Mouse (Mus musculus): ENCODE measurements around the gene Ctnnbip1.

The Ctnnbip1 gene

GRCm38 (mm10) chr4:149517868-149518340, at the start of gene Ctnnbip1:
TSS of gene Ctnnbip1 (plus strand) at chr4:149518236.
- in situ Hi-C loops (cut with MboI, MseI), result no loop called here

GRCm38 (mm10) chr4:149469557-149469956, 48.5 kb upstream of the Ctnnbip1 start:
- in situ Hi-C loops (cut with MboI, MseI), result no loop called here

GRCm38 (mm10) chr4:149475096-149475495, 42.9 kb upstream of the Ctnnbip1 start:
- in situ Hi-C loops (cut with MboI, MseI), result no loop called here

- in situ Hi-C loops (cut with MboI, MseI), result no loop called here
Observed at GRCm38 (mm10) chr4:149477078-149477477, 41.0 kb upstream of the Ctnnbip1 start, which contains the start of gene Tmem274. TSS of gene Tmem274 (plus strand) at chr4:149477378.

GRCm38 (mm10) chr4:149484566-149484965, 33.5 kb upstream of the Ctnnbip1 start:
- in situ Hi-C loops (cut with MboI, MseI), result no loop called here

- in situ Hi-C loops (cut with MboI, MseI), result no loop called here
Observed at GRCm38 (mm10) chr4:149485053-149485824, 32.8 kb upstream of the Ctnnbip1 start, which contains the start of the genes Nmnat1 and Lzic. TSS of gene Nmnat1 (minus strand) at chr4:149485202. TSS of gene Lzic (plus strand) at chr4:149485229.

GRCm38 (mm10) chr4:149485825-149486206, 32.2 kb upstream of the Ctnnbip1 start:
- in situ Hi-C loops (cut with MboI, MseI), result no loop called here

- in situ Hi-C loops (cut with MboI, MseI), result no loop called here
Observed at GRCm38 (mm10) chr4:149487729-149488128, 30.3 kb upstream of the Ctnnbip1 start.

- in situ Hi-C loops (cut with MboI, MseI), result no loop called here
Observed at GRCm38 (mm10) chr4:149489415-149490240, 28.4 kb upstream of the Ctnnbip1 start.

- in situ Hi-C loops (cut with MboI, MseI), result no loop called here
Observed at GRCm38 (mm10) chr4:149491151-149491550, 26.9 kb upstream of the Ctnnbip1 start.

- in situ Hi-C loops (cut with MboI, MseI), result no loop called here
Observed at GRCm38 (mm10) chr4:149496612-149497011, 21.4 kb upstream of the Ctnnbip1 start.

- in situ Hi-C loops (cut with MboI, MseI), result no loop called here
Observed at GRCm38 (mm10) chr4:149498901-149499300, 19.1 kb upstream of the Ctnnbip1 start.

- in situ Hi-C loops (cut with MboI, MseI), result no loop called here
Observed at GRCm38 (mm10) chr4:149499790-149500189, 18.2 kb upstream of the Ctnnbip1 start.

- in situ Hi-C loops (cut with MboI, MseI), result no loop called here
Observed at GRCm38 (mm10) chr4:149504363-149504762, 13.7 kb upstream of the Ctnnbip1 start.

GRCm38 (mm10) chr4:149504858-149505257, 13.2 kb upstream of the Ctnnbip1 start:
- in situ Hi-C loops (cut with MboI, MseI), result no loop called here

- in situ Hi-C loops (cut with MboI, MseI), result no loop called here
Observed at GRCm38 (mm10) chr4:149505261-149505967, 12.6 kb upstream of the Ctnnbip1 start.

- in situ Hi-C loops (cut with MboI, MseI), result no loop called here
Observed at GRCm38 (mm10) chr4:149506904-149507303, 11.1 kb upstream of the Ctnnbip1 start.

GRCm38 (mm10) chr4:149511221-149511646, 6.8 kb upstream of the Ctnnbip1 start:
- in situ Hi-C loops (cut with MboI, MseI), result no loop called here

GRCm38 (mm10) chr4:149512072-149512471, 6.0 kb upstream of the Ctnnbip1 start:
- in situ Hi-C loops (cut with MboI, MseI), result no loop called here

- in situ Hi-C loops (cut with MboI, MseI), result no loop called here
Observed at GRCm38 (mm10) chr4:149515706-149516105, 2.3 kb upstream of the Ctnnbip1 start.

- in situ Hi-C loops (cut with MboI, MseI), result no loop called here
Observed at GRCm38 (mm10) chr4:149518351-149519220, 550 bp downstream of the Ctnnbip1 start.

Measured in T-helper 1 cell (primary cell).